Mouse (Mus musculus): ENCODE data around the gene Ms4a12. TPM values are rescaled to one million over a fixed set of nuclear protein-coding genes. Genes with fewer than 3 reads are reported as not detected.

Gene Ms4a12
- polyA plus RNA-seq, 1 experiment from 2014 or later, result not detected

DNA sequence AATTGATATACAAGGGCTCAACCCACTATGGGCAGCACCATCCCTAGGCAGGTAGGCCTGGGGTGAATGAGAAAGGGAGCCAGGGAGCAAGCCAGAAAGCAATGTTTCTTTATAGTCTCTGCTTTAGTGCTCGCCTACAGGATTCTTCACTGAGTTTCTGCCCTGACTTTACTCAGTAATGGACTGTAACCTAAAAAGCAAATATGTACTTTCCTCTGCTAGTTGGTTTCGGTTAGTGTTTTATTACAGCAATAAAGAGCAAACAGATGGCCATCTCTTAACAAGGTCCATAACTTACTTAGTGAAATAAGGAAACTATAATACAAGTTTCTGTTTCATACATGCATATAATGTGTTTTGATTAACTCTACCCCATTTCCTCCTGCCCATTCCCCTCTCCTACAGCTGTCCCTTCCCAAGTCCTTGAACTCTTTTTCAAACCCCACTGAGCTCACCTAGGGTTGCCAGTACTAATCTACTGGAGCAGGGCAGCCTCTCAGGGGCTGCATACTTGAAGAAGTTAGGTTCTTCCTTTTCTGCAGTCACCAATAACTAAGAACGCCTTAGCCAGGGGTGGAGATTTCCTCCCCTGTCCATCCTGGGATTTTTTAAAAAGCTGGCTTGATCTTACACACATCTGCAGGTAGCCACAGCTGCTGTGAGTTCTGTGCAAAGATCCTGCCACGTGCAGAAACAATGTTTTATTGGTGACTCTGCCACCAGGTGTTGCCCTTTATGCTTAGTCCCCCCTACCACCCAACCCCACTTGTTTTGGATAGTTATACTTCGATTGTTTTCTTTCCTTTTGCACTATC, 2.9 kb upstream of the Ms4a12 start:
- H3K36me3 ChIP-seq (replicated peaks; ENCODE audit: insufficient read depth, low read length), result no peaks in the 10 kb centered on the region
- H3K4me3 ChIP-seq (ENCODE audit: low read depth, low read length), result no peak overlapping the region
- DNase-seq (no peak), ATAC-seq (no peak)
- no peak overlapping the region for H3K9ac ChIP-seq (replicated peaks)
- H3K9me3 ChIP-seq (ENCODE audit: low read length), result no peaks in the 10 kb centered on the region
- H3K27ac ChIP-seq (ENCODE audit: low read depth), result no peak overlapping the region
- peaks cover 14% of the 10 kb centered on the region for H3K4me1 ChIP-seq (ENCODE audit: insufficient read depth)
- WGBS (ENCODE audit: insufficient replicate concordance), result 55% methylated on average over 5 of the region's 5 CpGs
- H3K27me3 ChIP-seq (ENCODE audit: insufficient read depth, low read length), result no peaks in the 10 kb centered on the region
- TF ChIP-seq CTCF (IDR thresholded peaks at IDR 0.05; ENCODE audit: low read depth), result no peak
- no peak for TF ChIP-seq EP300 (IDR thresholded peaks at IDR 0.05; ENCODE audit: low read depth)
- no peak overlapping the region for H3K4me2 ChIP-seq (ENCODE audit: low read depth, low read length)

DNA sequence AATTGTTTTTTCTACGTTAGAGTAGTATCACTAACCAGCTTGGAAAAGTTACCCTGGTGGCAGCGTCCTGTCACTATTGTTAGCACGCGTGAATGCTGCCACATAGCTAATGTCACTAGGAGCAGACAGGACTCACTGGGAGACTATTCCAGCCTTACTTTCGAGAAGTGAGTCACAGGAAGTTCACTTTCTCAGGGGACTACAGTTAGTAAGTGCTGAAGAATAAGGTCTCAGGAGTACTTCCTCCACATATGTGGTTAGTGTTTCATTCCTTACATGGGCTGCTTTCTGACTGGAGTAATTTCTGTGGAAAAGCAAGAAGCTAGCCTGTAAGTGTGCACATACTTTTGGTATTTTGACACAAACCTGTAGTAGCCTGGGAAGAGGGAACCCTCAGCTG, 2.0 kb upstream of the Ms4a12 start:
- Histone ChIP-seq H3K4me2 (ENCODE audit: low read depth, low read length) (no peak overlapping the region), H3K27ac (ENCODE audit: low read depth) (no peak overlapping the region), H3K27me3 (ENCODE audit: insufficient read depth, low read length) (no peaks in the 10 kb centered on the region), H3K4me1 (ENCODE audit: insufficient read depth) (peaks cover 14% of the 10 kb centered on the region), H3K36me3 (replicated peaks; ENCODE audit: insufficient read depth, low read length) (no peaks in the 10 kb centered on the region), H3K4me3 (ENCODE audit: low read depth, low read length) (no peak overlapping the region), H3K9me3 (ENCODE audit: low read length) (no peaks in the 10 kb centered on the region), H3K9ac (replicated peaks) (no peak overlapping the region)
- 55% methylated on average over 5 of the region's 5 CpGs for WGBS (ENCODE audit: insufficient replicate concordance)
- no peak for ATAC-seq
- no peak for TF ChIP-seq CTCF (IDR thresholded peaks at IDR 0.05; ENCODE audit: low read depth)
- no peak for TF ChIP-seq EP300 (IDR thresholded peaks at IDR 0.05; ENCODE audit: low read depth)
- no peak for DNase-seq

DNA sequence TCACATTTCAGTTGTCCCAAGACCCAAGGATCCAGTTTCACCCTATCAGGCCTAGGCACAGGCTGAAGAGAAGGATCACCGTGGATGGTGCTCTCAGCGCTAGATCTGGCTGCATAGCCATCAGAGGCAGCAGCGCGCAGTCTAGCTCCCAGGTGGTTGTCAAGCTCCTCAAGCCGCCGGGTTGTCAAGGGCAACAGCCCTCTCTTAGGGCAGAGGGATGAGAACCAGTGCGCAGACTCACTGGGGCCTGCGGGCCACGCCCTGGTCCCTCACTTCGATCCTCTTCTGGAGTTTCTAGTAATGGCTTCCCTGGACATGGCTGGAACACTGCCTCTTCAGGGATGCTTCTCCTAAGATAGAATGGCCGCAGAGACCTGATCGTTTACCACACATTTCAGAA, 35.7 kb downstream of the Ms4a12 start, which contains the start of gene Ms4a13:
Ms4a13 (minus strand) TSS at position 192 of the 400 bp plus-strand sequence.
- Histone ChIP-seq H3K4me3 (ENCODE audit: low read depth, low read length) (no peak within 1 kb of the TSS), H3K27me3 (ENCODE audit: insufficient read depth, low read length) (no peaks in the 10 kb centered on the region), H3K27ac (ENCODE audit: low read depth) (no peak within 1 kb of the TSS), H3K4me2 (ENCODE audit: low read depth, low read length) (no peak within 1 kb of the TSS), H3K36me3 (replicated peaks; ENCODE audit: insufficient read depth, low read length) (no peaks in the 10 kb centered on the region), H3K9ac (replicated peaks) (no peak within 1 kb of the TSS), H3K9me3 (ENCODE audit: low read length) (no peaks in the 10 kb centered on the region), H3K4me1 (ENCODE audit: insufficient read depth) (no peaks in the 10 kb centered on the region)
- DNase-seq (no peak), ATAC-seq (no peak)
- TF ChIP-seq CTCF (IDR thresholded peaks at IDR 0.05; ENCODE audit: low read depth) (no peak), EP300 (IDR thresholded peaks at IDR 0.05; ENCODE audit: low read depth) (no peak)
- 68% methylated on average over 12 of the region's 12 CpGs for WGBS (ENCODE audit: insufficient replicate concordance)

DNA sequence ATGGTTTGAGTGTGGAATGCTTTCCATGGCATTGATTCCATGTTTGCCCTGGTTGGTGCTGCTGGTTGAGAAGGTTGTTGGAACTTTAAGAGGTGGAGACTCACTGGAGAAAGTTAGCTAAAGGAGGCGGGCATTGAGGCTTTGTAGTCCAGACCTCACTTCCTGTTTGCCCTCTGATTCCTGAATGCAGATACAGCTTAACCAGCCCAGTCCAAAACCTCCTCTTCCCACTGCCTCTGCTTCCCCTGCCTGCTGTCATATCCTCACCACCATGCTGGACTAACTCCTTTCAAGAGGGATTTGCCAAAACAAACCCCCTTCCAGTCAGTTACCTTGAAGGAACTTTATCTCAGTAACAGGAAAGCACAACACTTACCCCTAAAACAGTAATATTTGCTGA, 39.7 kb downstream of the Ms4a12 start:
- ATAC-seq (no peak), DNase-seq (no peak)
- Histone ChIP-seq H3K27ac (ENCODE audit: low read depth) (no peak overlapping the region), H3K4me2 (ENCODE audit: low read depth, low read length) (no peak overlapping the region), H3K9ac (replicated peaks) (no peak overlapping the region), H3K36me3 (replicated peaks; ENCODE audit: insufficient read depth, low read length) (no peaks in the 10 kb centered on the region), H3K4me1 (ENCODE audit: insufficient read depth) (no peaks in the 10 kb centered on the region), H3K27me3 (ENCODE audit: insufficient read depth, low read length) (no peaks in the 10 kb centered on the region), H3K4me3 (ENCODE audit: low read depth, low read length) (no peak overlapping the region), H3K9me3 (ENCODE audit: low read length) (no peaks in the 10 kb centered on the region)
- TF ChIP-seq CTCF (IDR thresholded peaks at IDR 0.05; ENCODE audit: low read depth) (no peak), EP300 (IDR thresholded peaks at IDR 0.05; ENCODE audit: low read depth) (no peak)
- 50% methylated on average over 1 of the region's 1 CpGs for WGBS (ENCODE audit: insufficient replicate concordance)

DNA sequence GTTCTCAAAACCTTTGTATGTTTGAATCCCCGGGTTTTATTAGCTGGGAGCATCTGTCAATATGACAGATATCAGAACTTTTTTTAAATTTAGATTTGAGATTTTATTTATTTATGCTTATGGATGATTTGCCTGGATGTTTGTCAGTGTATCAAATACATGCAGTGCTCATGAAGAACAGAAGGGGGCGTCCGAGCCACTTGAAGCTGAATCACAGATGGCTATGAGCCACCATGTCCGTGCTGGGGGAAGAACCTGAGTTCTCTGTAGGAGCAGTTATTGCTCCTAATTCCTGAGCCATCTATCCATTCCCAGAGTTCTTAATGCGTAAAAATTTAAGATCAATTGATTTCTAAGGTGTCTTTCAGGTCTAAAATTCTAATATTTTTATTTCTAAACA, 48.1 kb downstream of the Ms4a12 start:
- TF ChIP-seq CTCF (IDR thresholded peaks at IDR 0.05; ENCODE audit: low read depth), result peak; percentile 59
- TF ChIP-seq EP300 (IDR thresholded peaks at IDR 0.05; ENCODE audit: low read depth), result no peak
- Histone ChIP-seq H3K9me3 (ENCODE audit: low read length) (no peaks in the 10 kb centered on the region), H3K27ac (ENCODE audit: low read depth) (no peak overlapping the region), H3K4me2 (ENCODE audit: low read depth, low read length) (no peak overlapping the region), H3K36me3 (replicated peaks; ENCODE audit: insufficient read depth, low read length) (no peaks in the 10 kb centered on the region), H3K4me3 (ENCODE audit: low read depth, low read length) (no peak overlapping the region), H3K9ac (replicated peaks) (no peak overlapping the region), H3K4me1 (ENCODE audit: insufficient read depth) (no peaks in the 10 kb centered on the region), H3K27me3 (ENCODE audit: insufficient read depth, low read length) (no peaks in the 10 kb centered on the region)
- no peak for ATAC-seq
- DNase-seq, result peak; percentile 33
- 14% methylated on average over 5 of the region's 5 CpGs for WGBS (ENCODE audit: insufficient replicate concordance)

DNA sequence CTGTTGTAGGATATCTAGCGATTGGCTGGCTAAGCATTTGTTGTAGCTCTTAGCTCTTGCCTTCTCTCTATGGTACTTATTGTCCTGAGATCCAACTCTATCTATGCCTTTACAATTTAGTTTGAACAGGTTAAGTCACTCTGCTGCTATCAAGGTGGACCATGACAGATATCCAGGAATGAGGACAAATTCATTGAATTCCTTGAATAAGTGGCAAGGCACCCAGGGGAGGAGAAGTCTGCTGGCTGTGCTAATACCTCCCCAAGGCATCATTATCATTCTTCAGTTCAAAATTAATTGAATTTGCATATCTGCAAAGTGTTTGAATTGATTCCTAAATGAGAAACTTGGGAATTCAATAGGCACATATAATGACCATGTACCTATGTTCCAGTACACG, 54.8 kb downstream of the Ms4a12 start:
- no peaks in the 10 kb centered on the region for H3K36me3 ChIP-seq (replicated peaks; ENCODE audit: insufficient read depth, low read length)
- 63% methylated on average over 2 of the region's 2 CpGs for WGBS (ENCODE audit: insufficient replicate concordance)
- H3K27ac ChIP-seq (ENCODE audit: low read depth), result no peak overlapping the region
- no peaks in the 10 kb centered on the region for H3K27me3 ChIP-seq (ENCODE audit: insufficient read depth, low read length)
- H3K4me2 ChIP-seq (ENCODE audit: low read depth, low read length), result no peak overlapping the region
- no peak overlapping the region for H3K9ac ChIP-seq (replicated peaks)
- H3K4me3 ChIP-seq (ENCODE audit: low read depth, low read length), result no peak overlapping the region
- ATAC-seq (no peak), DNase-seq (no peak)
- TF ChIP-seq EP300 (IDR thresholded peaks at IDR 0.05; ENCODE audit: low read depth) (no peak), CTCF (IDR thresholded peaks at IDR 0.05; ENCODE audit: low read depth) (no peak)
- H3K4me1 ChIP-seq (ENCODE audit: insufficient read depth), result no peaks in the 10 kb centered on the region
- H3K9me3 ChIP-seq (ENCODE audit: low read length), result no peaks in the 10 kb centered on the region

Data from liver, postnatal 0 days (tissue).